In genomic region chr11:7152371-7152770, GRCm38 (mm10) we compare ENCODE assay signal across 25 mouse cellular contexts. TPM values are rescaled to one million over a fixed set of nuclear protein-coding genes. Genes with fewer than 3 reads are reported as not detected.
A peak's percentile ranks its signal among the peaks of the same experiment; 100 is the strongest.
DNase-seq lines count a peak whose midpoint lies in the region; ATAC-seq and TF ChIP-seq lines count a peak whose summit lies in the region.
"Had no signal": no experiment of that assay in that cellular context is flagged by ENCODE, and none has a peak within 500 bp of the region (broad histone marks: within the 10 kb centered on the region; RNA-seq: fewer than 3 reads in every experiment).

No protein-coding gene starts in this region.

- H3K36me3 ChIP-seq in kidney, adult 2 months (ENCODE audit: control insufficient read depth, insufficient read depth, low read length), result no peaks in the 10 kb centered on the region
- H3K36me3 ChIP-seq in liver, embryonic 12.5 days, result no peaks in the 10 kb centered on the region
- no peaks in the 10 kb centered on the region for H3K36me3 ChIP-seq in liver, embryonic 16.5 days (ENCODE audit: control insufficient read depth, insufficient read depth)
- no peaks in the 10 kb centered on the region for H3K36me3 ChIP-seq in forebrain, embryonic 12.5 days (replicated peaks)
- H3K36me3 ChIP-seq in intestine, postnatal 0 days (ENCODE audit: control insufficient read depth, insufficient read depth), result no peaks in the 10 kb centered on the region
- H3K36me3 ChIP-seq: embryonic facial prominence, embryonic 10.5 days; embryonic facial prominence, embryonic 12.5 days; G1E had no signal

- H3K27ac ChIP-seq in kidney, adult 2 months (ENCODE audit: insufficient read depth, low read depth, low read length), result peak overlapping the region; percentile 1; the same call in 1 of the 2 replicates
- H3K27ac ChIP-seq in liver, embryonic 12.5 days, result peak overlapping the region; percentile 34; the same call in 1 of the 2 replicates
- peak overlapping the region; percentile 79 for H3K27ac ChIP-seq in liver, embryonic 16.5 days (ENCODE audit: low read length)
- no peak overlapping the region for H3K27ac ChIP-seq in forebrain, embryonic 12.5 days
- H3K27ac ChIP-seq in intestine, postnatal 0 days (ENCODE audit: low read depth, low read length), result no peak overlapping the region
- H3K27ac ChIP-seq: embryonic facial prominence, embryonic 10.5 days; embryonic facial prominence, embryonic 12.5 days had no signal

- WGBS in kidney, adult 2 months, result 78% methylated on average over 12 of the region's 12 CpGs
- WGBS in liver, embryonic 12.5 days (ENCODE audit: insufficient replicate concordance), result 73% methylated on average over 12 of the region's 12 CpGs
- WGBS in liver, embryonic 16.5 days (ENCODE audit: insufficient replicate concordance), result 71% methylated on average over 12 of the region's 12 CpGs
- WGBS in forebrain, embryonic 12.5 days, result 96% methylated on average over 12 of the region's 12 CpGs
- WGBS in intestine, postnatal 0 days, result 92% methylated on average over 12 of the region's 12 CpGs

- peaks cover 12% of the 10 kb centered on the region; the same call in 1 of the 2 replicates for H3K4me1 ChIP-seq in kidney, adult 2 months (ENCODE audit: control insufficient read depth, insufficient read depth, low read length)
- H3K4me1 ChIP-seq in liver, embryonic 12.5 days, result no peaks in the 10 kb centered on the region
- H3K4me1 ChIP-seq in liver, embryonic 16.5 days (ENCODE audit: control insufficient read depth, low read depth, low read length), result no peaks in the 10 kb centered on the region; the same call in 1 of the 2 replicates
- no peaks in the 10 kb centered on the region for H3K4me1 ChIP-seq in forebrain, embryonic 12.5 days
- H3K4me1 ChIP-seq in intestine, postnatal 0 days (replicated peaks; ENCODE audit: control insufficient read depth, insufficient read depth, low read length), result no peaks in the 10 kb centered on the region
- H3K4me1 ChIP-seq: embryonic facial prominence, embryonic 12.5 days had no signal

- no peak for TF ChIP-seq POLR2A in kidney, adult 2 months (IDR thresholded peaks at IDR 0.05; ENCODE audit: low read depth, low read length)

- DNase-seq in kidney, adult 2 months, result no peak
- no peak for DNase-seq in kidney, adult 9 months
- no peak for DNase-seq in liver
- DNase-seq: adrenal gland, adult 8-10 months; adrenal gland, postnatal 14 days; adrenal gland, postnatal 36 days; B cell, adult 2 months; cerebellum, adult 11-12 months; cerebellum, adult 9-10 months; cerebellum, postnatal 25 days had no signal

- H3K27me3 ChIP-seq in kidney, adult 2 months (replicated peaks; ENCODE audit: control insufficient read depth, insufficient read depth, low read length), result no peaks in the 10 kb centered on the region
- H3K27me3 ChIP-seq in liver, embryonic 12.5 days (replicated peaks), result no peaks in the 10 kb centered on the region
- no peaks in the 10 kb centered on the region for H3K27me3 ChIP-seq in liver, embryonic 16.5 days (ENCODE audit: control insufficient read depth, insufficient read depth, low read depth, low read length)
- H3K27me3 ChIP-seq in forebrain, embryonic 12.5 days, result no peaks in the 10 kb centered on the region
- H3K27me3 ChIP-seq in intestine, postnatal 0 days (replicated peaks; ENCODE audit: control insufficient read depth, insufficient read depth, low read length), result no peaks in the 10 kb centered on the region
- H3K27me3 ChIP-seq: embryonic facial prominence, embryonic 12.5 days; Patski had no signal

- H3K9ac ChIP-seq in liver, embryonic 12.5 days, result no peak overlapping the region
- H3K9ac ChIP-seq in liver, embryonic 16.5 days (ENCODE audit: low read depth, low read length), result no peak overlapping the region
- no peak overlapping the region for H3K9ac ChIP-seq in forebrain, embryonic 12.5 days
- no peak overlapping the region for H3K9ac ChIP-seq in intestine, postnatal 0 days (ENCODE audit: low read depth, low read length)
- H3K9ac ChIP-seq: embryonic facial prominence, embryonic 12.5 days had no signal

- no peak for ATAC-seq in liver, embryonic 12.5 days
- no peak for ATAC-seq in liver, embryonic 16.5 days (ENCODE audit: low read depth)
- ATAC-seq in forebrain, embryonic 12.5 days (ENCODE audit: low FRiP score), result no peak
- no peak for ATAC-seq in intestine, postnatal 0 days
- ATAC-seq: activated CD4-positive, CD25-positive, alpha-beta regulatory T cell, adult 4 months; CD4-positive, CD25-positive, alpha-beta regulatory T cell, adult 4 months; forebrain, embryonic 14.5 days; forebrain, embryonic 16.5 days had no signal

- H3K9me3 ChIP-seq in liver, embryonic 12.5 days (replicated peaks), result no peaks in the 10 kb centered on the region
- H3K9me3 ChIP-seq in liver, embryonic 16.5 days (replicated peaks; ENCODE audit: control insufficient read depth, low read length), result no peaks in the 10 kb centered on the region
- no peaks in the 10 kb centered on the region for H3K9me3 ChIP-seq in forebrain, embryonic 12.5 days
- no peaks in the 10 kb centered on the region for H3K9me3 ChIP-seq in intestine, postnatal 0 days (ENCODE audit: control insufficient read depth)
- H3K9me3 ChIP-seq: embryonic facial prominence, embryonic 10.5 days; embryonic facial prominence, embryonic 12.5 days had no signal

- TF ChIP-seq CTCF in kidney, adult 2 months (conservative IDR thresholded peaks at IDR 0.05; ENCODE audit: insufficient read depth, insufficient read length, low read depth, low read length), result no peak
- no peak for TF ChIP-seq CTCF in intestine, postnatal 0 days (IDR thresholded peaks at IDR 0.05; ENCODE audit: low read depth)

- H3K4me2 ChIP-seq in liver, embryonic 12.5 days, result no peak overlapping the region
- no peak overlapping the region for H3K4me2 ChIP-seq in liver, embryonic 16.5 days (ENCODE audit: low read depth, low read length)
- no peak overlapping the region for H3K4me2 ChIP-seq in forebrain, embryonic 12.5 days
- no peak overlapping the region for H3K4me2 ChIP-seq in intestine, postnatal 0 days (replicated peaks; ENCODE audit: low read depth)
- H3K4me2 ChIP-seq: embryonic facial prominence, embryonic 12.5 days had no signal

- H3K4me3 ChIP-seq in kidney, adult 2 months (ENCODE audit: insufficient read depth, low read depth, low read length), result no peak overlapping the region
- H3K4me3 ChIP-seq in liver, embryonic 12.5 days, result no peak overlapping the region
- no peak overlapping the region for H3K4me3 ChIP-seq in liver, embryonic 16.5 days (ENCODE audit: low read depth, low read length)
- H3K4me3 ChIP-seq in forebrain, embryonic 12.5 days (replicated peaks), result no peak overlapping the region
- no peak overlapping the region for H3K4me3 ChIP-seq in intestine, postnatal 0 days (ENCODE audit: low read depth, low read length)
- H3K4me3 ChIP-seq: embryonic facial prominence, embryonic 10.5 days; embryonic facial prominence, embryonic 12.5 days had no signal

RNA-seq across cellular contexts. Expression of gene Gm11985, which starts 36.0 kb away (rescaled TPM):
- polyA plus RNA-seq in kidney, adult 2 months (2012; rRNA removed), result not detected in 2 replicates
- not detected in 2 replicates for polyA plus RNA-seq in liver, embryonic 12.5 days (2016; fragmentation: Nextera tagmentation; extraction: Ambion mirVana)
- not detected in 2 replicates for polyA plus RNA-seq in liver, embryonic 16.5 days (2015; fragmentation: Nextera tagmentation; extraction: Ambion mirVana)
- polyA plus RNA-seq in forebrain, embryonic 12.5 days (2016; fragmentation: Nextera tagmentation; extraction: Ambion mirVana), result not detected in 2 replicates
- not detected in 2 replicates for polyA plus RNA-seq in intestine, postnatal 0 days (2015; fragmentation: Nextera tagmentation; extraction: Ambion mirVana)
- polyA plus RNA-seq: activated CD4-positive, CD25-positive, alpha-beta regulatory T cell, adult 4 months; CD4-positive, CD25-positive, alpha-beta regulatory T cell, adult 4 months; cerebellum, adult 2 months; cortical plate, adult 2 months; embryonic facial prominence, embryonic 12.5 days; embryonic facial prominence, embryonic 14.5 days; forebrain, embryonic 14.5 days; forebrain, embryonic 16.5 days; G1E; Patski had no signal

RNA-seq across cellular contexts. Expression of gene Igfbp1, which starts 45.2 kb away (rescaled TPM):
- 28.0 and 37.5 TPM in 2 replicates for polyA plus RNA-seq in kidney, adult 2 months (2012; rRNA removed)
- polyA plus RNA-seq in liver, embryonic 12.5 days (2016; fragmentation: Nextera tagmentation; extraction: Ambion mirVana), result 39.5 and 41.4 TPM in 2 replicates
- 339 and 343 TPM in 2 replicates for polyA plus RNA-seq in liver, embryonic 16.5 days (2015; fragmentation: Nextera tagmentation; extraction: Ambion mirVana)
- not detected in 2 replicates for polyA plus RNA-seq in forebrain, embryonic 12.5 days (2016; fragmentation: Nextera tagmentation; extraction: Ambion mirVana)
- polyA plus RNA-seq in intestine, postnatal 0 days (2015; fragmentation: Nextera tagmentation; extraction: Ambion mirVana), result 0.12 TPM in 1 of 2 replicates, not detected in the other
- polyA plus RNA-seq: activated CD4-positive, CD25-positive, alpha-beta regulatory T cell, adult 4 months; CD4-positive, CD25-positive, alpha-beta regulatory T cell, adult 4 months; G1E had no signal

Comparison
In these comparisons a context has a peak if more than half of its experiments do, and no peak if none do; other contexts are left out.
1. H3K27ac ChIP-seq: peak in kidney, adult 2 months (single experiment), liver, embryonic 12.5 days (single experiment) and liver, embryonic 16.5 days (single experiment); none in forebrain, embryonic 12.5 days (single experiment) and intestine, postnatal 0 days (single experiment).
2. RNA of gene Igfbp1, which starts 45.2 kb away (polyA plus RNA-seq): 339 to 343 TPM in liver, embryonic 16.5 days, 39.5 to 41.4 TPM in liver, embryonic 12.5 days and 28.0 to 37.5 TPM in kidney, adult 2 months; 0.12 TPM in intestine, postnatal 0 days and not detected in forebrain, embryonic 12.5 days; every median in the first group is over 10 times any median in the second.